Mouse (Mus musculus): ENCODE measurements around the gene Lyl1. TPM values are rescaled to one million over a fixed set of nuclear protein-coding genes. Genes with fewer than 3 reads are reported as not detected.

Gene Lyl1
- polyA plus RNA-seq, 1 experiment from 2014 or later: 45.6 TPM

- Histone ChIP-seq H3K4me2 (ENCODE audit: low read depth, low read length) (peak overlapping the region; percentile 58), H3K27me3 (ENCODE audit: control insufficient read depth, insufficient read depth, low read depth, low read length) (no peaks in the 10 kb centered on the region), H3K36me3 (ENCODE audit: control insufficient read depth, insufficient read depth) (no peaks in the 10 kb centered on the region), H3K4me3 (ENCODE audit: low read depth, low read length) (peak overlapping the region; percentile 37), H3K27ac (ENCODE audit: low read length) (peak overlapping the region; percentile 98), H3K4me1 (ENCODE audit: control insufficient read depth, low read depth, low read length) (peaks cover 75% of the 10 kb centered on the region), H3K9me3 (replicated peaks; ENCODE audit: control insufficient read depth, low read length) (no peaks in the 10 kb centered on the region), H3K9ac (ENCODE audit: low read depth, low read length) (peak overlapping the region; percentile 78)
- WGBS (ENCODE audit: insufficient replicate concordance): 16% methylated on average over 9 of the region's 9 CpGs
- ATAC-seq (ENCODE audit: low read depth): peak; percentile 93
Measured at GRCm38 (mm10) chr8:84730541-84731370, 29.5 kb downstream of the Lyl1 start.

- no peaks in the 10 kb centered on the region for H3K36me3 ChIP-seq (ENCODE audit: control insufficient read depth, insufficient read depth)
- no peaks in the 10 kb centered on the region for H3K27me3 ChIP-seq (ENCODE audit: control insufficient read depth, insufficient read depth, low read depth, low read length)
- peak overlapping the region; percentile 78 for H3K9ac ChIP-seq (ENCODE audit: low read depth, low read length)
- H3K4me1 ChIP-seq (ENCODE audit: control insufficient read depth, low read depth, low read length): peaks cover 67% of the 10 kb centered on the region
- peak overlapping the region; percentile 98 for H3K27ac ChIP-seq (ENCODE audit: low read length)
- no peak for ATAC-seq (ENCODE audit: low read depth)
- H3K4me2 ChIP-seq (ENCODE audit: low read depth, low read length): peak overlapping the region; percentile 58
- peak overlapping the region; percentile 37 for H3K4me3 ChIP-seq (ENCODE audit: low read depth, low read length)
- 54% methylated on average over 11 of the region's 11 CpGs for WGBS (ENCODE audit: insufficient replicate concordance)
- H3K9me3 ChIP-seq (replicated peaks; ENCODE audit: control insufficient read depth, low read length): no peaks in the 10 kb centered on the region
Measured at GRCm38 (mm10) chr8:84731371-84732177, 30.3 kb downstream of the Lyl1 start.

GRCm38 (mm10) chr8:84732545-84732944, 31.3 kb downstream of the Lyl1 start:
- Histone ChIP-seq H3K27ac (ENCODE audit: low read length) (peak overlapping the region; percentile 98), H3K9ac (ENCODE audit: low read depth, low read length) (0 out of 2 replicates have a peak overlapping the region, but pooled peaks have one; percentile 78), H3K4me3 (ENCODE audit: low read depth, low read length) (no peak overlapping the region), H3K4me1 (ENCODE audit: control insufficient read depth, low read depth, low read length) (peaks cover 60% of the 10 kb centered on the region), H3K36me3 (ENCODE audit: control insufficient read depth, insufficient read depth) (no peaks in the 10 kb centered on the region), H3K4me2 (ENCODE audit: low read depth, low read length) (no peak overlapping the region), H3K9me3 (replicated peaks; ENCODE audit: control insufficient read depth, low read length) (no peaks in the 10 kb centered on the region), H3K27me3 (ENCODE audit: control insufficient read depth, insufficient read depth, low read depth, low read length) (no peaks in the 10 kb centered on the region)
- 76% methylated on average over 5 of the region's 5 CpGs for WGBS (ENCODE audit: insufficient replicate concordance)
- ATAC-seq (ENCODE audit: low read depth): no peak

GRCm38 (mm10) chr8:84732996-84733395, 31.7 kb downstream of the Lyl1 start:
- Histone ChIP-seq H3K4me2 (ENCODE audit: low read depth, low read length) (no peak overlapping the region), H3K4me1 (ENCODE audit: control insufficient read depth, low read depth, low read length) (peaks cover 60% of the 10 kb centered on the region), H3K9me3 (replicated peaks; ENCODE audit: control insufficient read depth, low read length) (no peaks in the 10 kb centered on the region), H3K4me3 (ENCODE audit: low read depth, low read length) (no peak overlapping the region), H3K27me3 (ENCODE audit: control insufficient read depth, insufficient read depth, low read depth, low read length) (no peaks in the 10 kb centered on the region), H3K36me3 (ENCODE audit: control insufficient read depth, insufficient read depth) (no peaks in the 10 kb centered on the region), H3K27ac (ENCODE audit: low read length) (no peak overlapping the region), H3K9ac (ENCODE audit: low read depth, low read length) (no peak overlapping the region)
- ATAC-seq (ENCODE audit: low read depth): no peak
- 62% methylated on average over 6 of the region's 6 CpGs for WGBS (ENCODE audit: insufficient replicate concordance)

- no peak overlapping the region for H3K27ac ChIP-seq (ENCODE audit: low read length)
- no peaks in the 10 kb centered on the region for H3K9me3 ChIP-seq (replicated peaks; ENCODE audit: control insufficient read depth, low read length)
- peaks cover 55% of the 10 kb centered on the region for H3K4me1 ChIP-seq (ENCODE audit: control insufficient read depth, low read depth, low read length)
Measured at GRCm38 (mm10) chr8:84733959-84734358, 32.7 kb downstream of the Lyl1 start.

GRCm38 (mm10) chr8:84734680-84735079, 33.4 kb downstream of the Lyl1 start:
- H3K9me3 ChIP-seq (replicated peaks; ENCODE audit: control insufficient read depth, low read length): no peaks in the 10 kb centered on the region
- peaks cover 6% of the 10 kb centered on the region; the same call in 1 of the 2 replicates for H3K27me3 ChIP-seq (ENCODE audit: control insufficient read depth, insufficient read depth, low read depth, low read length)
- H3K4me1 ChIP-seq (ENCODE audit: control insufficient read depth, low read depth, low read length): peaks cover 48% of the 10 kb centered on the region
- no peak overlapping the region for H3K4me2 ChIP-seq (ENCODE audit: low read depth, low read length)
- no peak overlapping the region for H3K4me3 ChIP-seq (ENCODE audit: low read depth, low read length)
- no peak overlapping the region for H3K9ac ChIP-seq (ENCODE audit: low read depth, low read length)
- H3K36me3 ChIP-seq (ENCODE audit: control insufficient read depth, insufficient read depth): no peaks in the 10 kb centered on the region
- H3K27ac ChIP-seq (ENCODE audit: low read length): 0 out of 2 replicates have a peak overlapping the region, but pooled peaks have one; percentile 8
- ATAC-seq (ENCODE audit: low read depth): no peak
- WGBS (ENCODE audit: insufficient replicate concordance): 65% methylated on average over 2 of the region's 2 CpGs

More at GRCm38 (mm10) chr8:84733959-84734358, 32.7 kb downstream of the Lyl1 start:
- no peak overlapping the region for H3K4me3 ChIP-seq (ENCODE audit: low read depth, low read length)
- 82% methylated on average over 6 of the region's 6 CpGs for WGBS (ENCODE audit: insufficient replicate concordance)
- H3K27me3 ChIP-seq (ENCODE audit: control insufficient read depth, insufficient read depth, low read depth, low read length): peaks cover 3% of the 10 kb centered on the region; the same call in 1 of the 2 replicates
- H3K4me2 ChIP-seq (ENCODE audit: low read depth, low read length): no peak overlapping the region
- no peak overlapping the region for H3K9ac ChIP-seq (ENCODE audit: low read depth, low read length)
- no peak for ATAC-seq (ENCODE audit: low read depth)
- no peaks in the 10 kb centered on the region for H3K36me3 ChIP-seq (ENCODE audit: control insufficient read depth, insufficient read depth)

- Histone ChIP-seq H3K4me3 (ENCODE audit: low read depth, low read length) (no peak overlapping the region), H3K27ac (ENCODE audit: low read length) (no peak overlapping the region), H3K9me3 (replicated peaks; ENCODE audit: control insufficient read depth, low read length) (no peaks in the 10 kb centered on the region), H3K4me2 (ENCODE audit: low read depth, low read length) (no peak overlapping the region), H3K36me3 (ENCODE audit: control insufficient read depth, insufficient read depth) (no peaks in the 10 kb centered on the region), H3K27me3 (ENCODE audit: control insufficient read depth, insufficient read depth, low read depth, low read length) (peaks cover 6% of the 10 kb centered on the region; the same call in 1 of the 2 replicates), H3K9ac (ENCODE audit: low read depth, low read length) (no peak overlapping the region), H3K4me1 (ENCODE audit: control insufficient read depth, low read depth, low read length) (peaks cover 39% of the 10 kb centered on the region)
- no peak for ATAC-seq (ENCODE audit: low read depth)
- WGBS (ENCODE audit: insufficient replicate concordance): 66% methylated on average over 2 of the region's 2 CpGs
Measured at GRCm38 (mm10) chr8:84735597-84735996, 34.3 kb downstream of the Lyl1 start.

GRCm38 (mm10) chr8:84736521-84736920, 35.3 kb downstream of the Lyl1 start:
- Histone ChIP-seq H3K4me2 (ENCODE audit: low read depth, low read length) (no peak overlapping the region), H3K27ac (ENCODE audit: low read length) (no peak overlapping the region), H3K4me1 (ENCODE audit: control insufficient read depth, low read depth, low read length) (peaks cover 35% of the 10 kb centered on the region), H3K9me3 (replicated peaks; ENCODE audit: control insufficient read depth, low read length) (no peaks in the 10 kb centered on the region), H3K9ac (ENCODE audit: low read depth, low read length) (no peak overlapping the region), H3K4me3 (ENCODE audit: low read depth, low read length) (no peak overlapping the region), H3K27me3 (ENCODE audit: control insufficient read depth, insufficient read depth, low read depth, low read length) (peaks cover 13% of the 10 kb centered on the region), H3K36me3 (ENCODE audit: control insufficient read depth, insufficient read depth) (no peaks in the 10 kb centered on the region)
- 90% methylated on average over 4 of the region's 4 CpGs for whole genome bisulfite sequencing (ENCODE audit: insufficient replicate concordance)
- no peak for ATAC-seq (ENCODE audit: low read depth)
